Mouse (Mus musculus) retina, postnatal 1 day (tissue): ENCODE measurements around the gene Katna1.

ENCODE experiments used
- DNase-seq: peaks from one replicate; pipeline ENCODE4 v3.0.0-alpha.2; 2012

Gene Katna1

DNA sequence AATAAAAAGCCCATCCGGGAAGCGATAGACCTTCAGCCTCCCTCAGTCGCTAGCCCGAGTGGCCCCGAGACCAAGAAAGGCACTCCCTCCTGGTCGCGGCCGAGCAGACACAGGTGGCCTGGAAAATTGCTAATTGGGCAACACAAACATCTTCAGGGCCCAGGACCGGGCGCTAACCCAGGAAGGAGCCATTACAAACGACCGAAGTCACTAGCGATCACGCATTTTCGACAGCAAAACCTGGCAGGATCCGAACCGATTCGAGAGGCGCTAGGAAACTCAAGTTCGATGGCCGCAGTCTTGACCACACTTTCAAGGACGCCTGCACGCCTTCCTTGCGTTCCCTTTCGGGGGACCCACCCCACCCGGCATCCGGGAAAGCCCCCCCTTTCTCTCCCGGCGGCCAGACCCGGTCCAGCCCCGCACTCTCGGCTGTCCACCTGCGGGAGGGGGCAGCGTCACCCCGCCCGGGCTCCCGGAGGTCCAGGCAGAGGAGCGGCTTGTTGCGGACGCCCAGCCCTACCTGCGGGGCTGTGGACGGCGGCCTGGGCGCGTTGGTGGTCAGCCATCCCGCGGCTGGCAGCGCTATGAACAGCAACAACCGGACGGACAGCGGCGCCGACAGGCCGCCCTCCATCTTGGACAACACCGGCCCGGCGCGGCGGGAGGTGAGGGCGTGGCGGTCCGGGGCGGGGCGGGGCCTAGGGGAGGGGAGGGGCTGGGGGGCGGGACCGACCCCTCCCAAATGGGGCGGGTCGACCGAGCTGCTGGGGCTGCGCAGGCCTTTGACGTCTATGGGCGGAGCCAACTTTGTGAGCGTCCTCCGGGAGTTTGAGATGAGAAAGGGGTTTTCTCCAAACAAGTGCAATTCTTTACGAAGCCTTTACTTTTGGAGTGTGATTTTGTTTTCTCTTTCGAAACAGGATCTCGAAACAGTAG is 54.7 kb downstream of the Katna1 start:
- DNase-seq, result peak; percentile 92

DNA sequence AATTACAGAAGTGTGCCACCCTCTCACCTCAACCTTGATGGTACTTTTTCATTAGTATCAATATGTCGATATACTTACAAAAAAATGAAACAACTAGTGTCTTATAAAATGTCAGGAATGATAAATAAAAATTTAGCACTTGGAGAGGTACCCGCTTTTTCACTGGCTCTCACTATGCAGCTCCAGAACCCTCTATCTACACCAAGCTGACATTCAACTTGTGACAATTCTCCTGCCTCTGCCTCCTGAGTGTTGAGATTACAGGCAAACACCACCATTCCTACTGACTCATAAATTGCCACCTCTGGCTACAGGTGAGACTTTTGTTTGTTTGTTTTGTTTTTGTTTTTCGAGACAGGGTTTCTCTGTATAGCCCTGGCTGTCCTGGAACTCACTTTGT is 55.4 kb downstream of the Katna1 start:
- DNase-seq, result no peak

DNA sequence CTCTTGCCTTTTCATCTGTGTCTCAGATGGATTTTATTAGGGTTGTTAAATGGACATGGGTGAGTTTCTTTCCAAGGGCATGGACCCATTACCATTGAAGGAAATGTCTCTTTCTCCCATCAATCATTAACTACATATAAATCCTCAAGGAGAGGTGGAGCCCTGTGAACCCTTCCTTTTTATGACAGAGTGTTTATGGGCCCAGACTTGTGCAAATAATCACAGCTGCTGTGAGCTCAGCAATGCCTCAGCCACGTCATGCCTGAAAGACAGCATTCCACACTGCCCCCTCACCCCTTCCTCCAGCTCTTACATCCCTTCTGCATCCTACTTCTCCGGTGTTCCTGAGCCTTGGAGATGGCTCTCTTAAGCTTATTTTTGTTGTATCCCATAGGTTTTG is 61.5 kb downstream of the Katna1 start:
- DNase-seq, result no peak

DNA sequence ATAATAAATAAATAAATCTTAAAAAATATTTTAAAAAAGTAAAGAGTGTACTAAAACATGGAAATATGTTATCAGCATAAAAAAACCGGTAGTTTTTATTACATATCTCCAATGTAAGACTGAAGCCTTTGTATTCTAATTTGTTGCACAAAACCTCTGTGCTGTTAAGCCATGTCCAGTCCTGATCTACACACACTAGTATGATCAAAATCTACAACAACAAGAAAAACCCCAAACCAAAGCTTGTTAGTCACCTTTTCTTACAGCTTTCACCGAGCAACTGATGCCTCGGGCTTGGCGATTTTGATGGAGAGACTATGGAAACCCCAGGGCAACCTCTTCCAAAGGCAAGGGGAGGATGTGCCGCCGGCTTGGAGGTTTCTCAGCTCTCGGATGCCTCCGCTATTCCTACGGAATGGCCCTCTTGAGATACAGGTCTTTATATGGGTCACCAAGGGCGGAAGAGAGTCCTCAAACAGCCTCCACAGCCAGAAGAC is 66.5 kb downstream of the Katna1 start:
- DNase-seq, result no peak

DNA sequence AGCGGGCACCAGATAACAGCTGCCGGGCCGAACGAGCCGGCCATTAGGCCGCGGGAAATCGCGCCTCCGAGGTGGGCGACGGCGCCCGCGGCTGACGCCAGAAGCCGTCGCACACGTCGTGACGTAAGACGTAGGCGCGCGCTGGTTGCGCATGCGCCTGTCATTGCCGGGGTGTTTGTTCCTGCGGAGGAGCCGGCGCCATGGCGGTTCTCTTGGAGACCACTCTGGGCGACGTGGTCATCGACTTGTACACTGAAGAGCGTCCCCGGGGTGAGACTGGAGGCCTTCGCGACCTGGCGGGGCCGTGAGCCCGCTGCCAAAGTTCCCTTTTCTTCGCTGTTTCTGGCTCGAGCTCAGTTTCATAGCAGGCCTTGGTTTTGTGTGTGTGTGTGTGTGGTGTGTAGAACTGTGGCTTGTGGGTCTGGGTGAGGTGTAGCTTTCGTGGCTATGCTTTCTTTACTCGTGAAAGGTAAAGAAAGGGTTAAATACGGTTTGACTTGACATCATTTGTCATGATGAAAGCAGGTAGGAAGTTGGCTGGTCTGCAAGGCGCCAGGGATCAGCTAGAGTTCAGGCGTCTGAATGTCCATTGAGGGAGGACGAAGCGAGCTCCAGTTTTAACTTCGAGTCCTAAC is 67.1 kb downstream of the Katna1 start, which contains the start of the genes Ginm1 and Ppil4:
Gene Ginm1, minus strand, starts transcription at position 74 of the 635 bp plus-strand sequence.
Gene Ppil4, plus strand, starts transcription at position 141 of the 635 bp plus-strand sequence.
- DNase-seq, result peak; percentile 96

DNA sequence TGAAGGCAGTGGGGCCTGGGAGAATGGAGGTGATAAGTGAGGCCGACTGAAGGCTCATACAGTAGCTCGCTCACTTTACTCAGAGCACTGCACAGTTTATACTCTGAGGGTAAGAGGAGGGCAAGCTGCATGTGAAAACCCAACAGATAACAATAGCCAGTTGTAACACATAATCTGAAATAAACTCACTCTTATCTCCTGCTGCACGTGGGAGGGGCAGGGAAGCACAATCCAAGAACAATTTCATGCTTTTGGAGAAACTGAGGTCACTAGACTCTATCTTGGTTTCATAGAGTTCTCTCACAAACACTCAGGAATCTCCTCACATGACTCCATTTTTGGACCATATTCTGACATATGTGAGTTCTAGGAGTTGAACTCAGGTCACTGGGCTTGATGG is 75.5 kb downstream of the Katna1 start:
- DNase-seq, result no peak

DNA sequence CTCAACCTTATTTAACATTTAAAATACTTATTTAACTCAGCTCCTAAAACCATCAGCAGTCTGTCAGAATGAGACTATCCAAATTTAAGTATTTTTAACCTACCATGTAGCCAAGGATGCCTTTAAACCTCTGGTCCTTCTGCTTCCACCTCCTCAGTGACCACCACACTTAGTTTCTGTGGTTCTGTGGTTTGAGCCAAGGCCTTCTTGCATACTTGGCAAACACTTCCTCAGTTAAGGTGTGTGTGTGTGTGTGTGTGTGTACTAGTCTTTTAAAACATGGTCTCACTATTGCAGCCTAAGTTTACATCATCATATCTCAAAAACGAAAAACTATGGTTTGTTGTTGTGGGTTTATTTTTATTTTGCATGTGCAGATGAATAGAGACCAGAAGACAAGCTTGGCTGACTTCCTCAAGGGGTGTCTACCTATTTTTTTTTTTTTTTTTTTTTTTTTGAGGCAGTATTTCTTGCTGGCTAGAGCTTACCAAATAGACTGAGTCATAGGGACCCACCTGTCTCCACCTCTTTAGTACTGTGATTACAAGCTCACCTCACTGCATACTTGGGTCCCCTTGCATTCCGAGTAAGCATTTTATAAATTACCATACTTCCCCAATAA is 76.8 kb downstream of the Katna1 start:
- no peak for DNase-seq

DNA sequence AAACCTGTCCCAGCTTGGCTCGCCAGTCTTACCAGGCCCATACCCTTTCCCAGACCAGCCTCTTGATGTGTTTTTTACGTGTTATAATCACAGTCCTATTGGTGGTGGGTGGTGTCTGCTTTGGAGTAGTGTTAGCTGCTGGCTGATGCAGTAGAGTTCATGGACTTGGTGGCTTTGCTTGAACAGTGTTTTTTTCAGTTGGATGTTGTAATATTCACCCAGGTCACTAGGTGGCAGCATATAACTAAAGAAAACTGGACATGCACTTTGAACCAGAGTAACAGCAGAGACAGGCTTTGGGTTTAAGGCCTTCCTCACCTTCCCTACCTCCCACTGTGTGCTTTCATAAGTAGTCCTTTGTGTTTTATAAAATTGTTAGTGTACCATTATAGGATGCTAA is 84.1 kb downstream of the Katna1 start:
- DNase-seq, result peak; percentile 79
